Mouse (Mus musculus) CH12.LX (cell line): Measurements from ENCODE around the gene Pkp4. TPM values are rescaled to one million over a fixed set of nuclear protein-coding genes. Genes with fewer than 3 reads are reported as not detected.

Experiments used
- DNase-seq: peaks from one replicate; pipeline ENCODE4 v3.0.0-alpha.2; 2013; ENCODE audit errors: extremely low read depth
- H3K27ac ChIP-seq: 2 replicates; pipeline ENCODE4 v1.5.1; 2012; ENCODE audit warnings: low read depth, mild to moderate bottlenecking, control low read depth, moderate library complexity; ENCODE audit not compliant: insufficient read depth
- H3K27me3 ChIP-seq: replicated peaks from 2 replicates; pipeline ENCODE3; 2012; ENCODE audit warnings: inconsistent platforms
- H3K36me3 ChIP-seq, 2 experiments: replicated peaks in 1 of 2; 2 replicates each; pipeline versions ENCODE3 to v1.6.1; 2012; ENCODE audit warnings: inconsistent platforms in 1 of 2, low read length in 1 of 2, mild to moderate bottlenecking in 1 of 2, mixed read lengths in 1 of 2, moderate library complexity in 1 of 2; ENCODE audit not compliant: control insufficient read depth in 1 of 2, insufficient read depth in 1 of 2
- H3K4me1 ChIP-seq, 2 experiments: 2 replicates each; pipeline ENCODE4 v1.6.1; 2012; ENCODE audit warnings: inconsistent platforms in 1 of 2, moderate library complexity in 1 of 2; ENCODE audit not compliant: insufficient read depth in 2 of 2, control insufficient read depth in 1 of 2
- H3K4me2 ChIP-seq: 2 replicates; pipeline ENCODE4 v1.6.1; 2012; ENCODE audit warnings: low read depth, mild to moderate bottlenecking, control low read depth; ENCODE audit not compliant: poor library complexity, insufficient read depth, severe bottlenecking
- H3K4me3 ChIP-seq, 3 experiments: fragments of 150-350 bp in 1 of 3; sonication (generic) in 1 of 3; replicated peaks in 1 of 3; 2 replicates each; pipeline versions ENCODE3 to v1.5.1; 2011 to 2012; ENCODE audit warnings: low read depth in 2 of 3, low read length in 2 of 3, mild to moderate bottlenecking in 2 of 3, moderate library complexity in 2 of 3, control low read depth in 1 of 3, improper control_type of control experiment in 1 of 3, inconsistent platforms in 1 of 3, mixed read lengths in 1 of 3; ENCODE audit not compliant: poor library complexity in 1 of 3
- H3K79me2 ChIP-seq: replicated peaks from 2 replicates; pipeline ENCODE4 v1.6.1; 2012; ENCODE audit warnings: mild to moderate bottlenecking, moderate library complexity; ENCODE audit not compliant: control insufficient read depth, poor library complexity, insufficient read depth, severe bottlenecking; ENCODE audit errors: extremely low read depth
- H3K9ac ChIP-seq: 2 replicates; pipeline ENCODE4 v1.6.1; 2012; ENCODE audit warnings: low read depth, mild to moderate bottlenecking, control low read depth, moderate library complexity; ENCODE audit not compliant: insufficient read depth
- H3K9me3 ChIP-seq: replicated peaks from 2 replicates; pipeline ENCODE3; 2012; ENCODE audit warnings: low read length, inconsistent platforms, mixed read lengths
- BHLHE40 ChIP-seq: IDR thresholded peaks from 2 replicates; pipeline ENCODE4 v1.6.1; 2011; ENCODE audit warnings: mild to moderate bottlenecking, low read depth, low read length, improper control_type of control experiment
- CHD1 ChIP-seq: IDR thresholded peaks from 2 replicates; pipeline ENCODE4 v1.6.1; 2012; ENCODE audit warnings: low read depth, low read length, improper control_type of control experiment, inconsistent platforms
- CHD2 ChIP-seq: IDR thresholded peaks from 2 replicates; pipeline ENCODE4 v1.6.1; 2011; ENCODE audit warnings: low read length, improper control_type of control experiment
- E2F4 ChIP-seq: IDR thresholded peaks from 2 replicates; pipeline ENCODE4 v1.6.1; 2011; ENCODE audit warnings: low read depth, low read length, improper control_type of control experiment; ENCODE audit not compliant: insufficient replicate concordance
- ELF1 ChIP-seq: IDR thresholded peaks from 2 replicates; pipeline ENCODE4 v1.6.1; 2014; ENCODE audit warnings: low read depth, mild to moderate bottlenecking, inconsistent platforms, low read length, improper control_type of control experiment
- ETS1 ChIP-seq: conservative IDR thresholded peaks from 2 replicates; pipeline ENCODE4 v1.6.1; 2012; ENCODE audit warnings: low read depth, mild to moderate bottlenecking, inconsistent platforms, low read length, improper control_type of control experiment, moderate library complexity
- GABPA ChIP-seq: IDR thresholded peaks from 2 replicates; pipeline ENCODE4 v1.6.1; 2012; ENCODE audit warnings: low read depth, low read length, improper control_type of control experiment, inconsistent platforms; ENCODE audit not compliant: insufficient replicate concordance
- IRF4 ChIP-seq: IDR thresholded peaks from 2 replicates; pipeline ENCODE4 v1.6.1; 2014; ENCODE audit warnings: low read depth, mild to moderate bottlenecking, inconsistent platforms, low read length, improper control_type of control experiment
- MAFK ChIP-seq: IDR thresholded peaks from 2 replicates; pipeline ENCODE4 v1.6.1; 2011; ENCODE audit warnings: low read length, improper control_type of control experiment; ENCODE audit not compliant: insufficient replicate concordance
- MAX ChIP-seq: IDR thresholded peaks from 2 replicates; pipeline ENCODE4 v1.6.1; 2011; ENCODE audit warnings: low read length, improper control_type of control experiment
- MAZ ChIP-seq: IDR thresholded peaks from 2 replicates; pipeline ENCODE4 v1.6.1; 2012; ENCODE audit warnings: low read depth, mild to moderate bottlenecking, inconsistent platforms, low read length, improper control_type of control experiment, moderate library complexity
- MEF2A ChIP-seq: IDR thresholded peaks from 2 replicates; pipeline ENCODE4 v1.6.1; 2014; ENCODE audit warnings: low read depth, mild to moderate bottlenecking, inconsistent platforms, low read length, improper control_type of control experiment, borderline replicate concordance
- MYC ChIP-seq: IDR thresholded peaks from 2 replicates; pipeline ENCODE4 v1.6.1; 2011; ENCODE audit warnings: low read depth, mild to moderate bottlenecking, improper control_type of control experiment, low read length
- NRF1 ChIP-seq: IDR thresholded peaks from 2 replicates; pipeline ENCODE4 v1.6.1; 2014; ENCODE audit warnings: low read depth, mild to moderate bottlenecking, inconsistent platforms, low read length, improper control_type of control experiment, moderate library complexity
- POLR2A ChIP-seq: IDR thresholded peaks from 2 replicates; pipeline ENCODE4 v1.6.1; 2011; ENCODE audit warnings: low read depth, mild to moderate bottlenecking, improper control_type of control experiment, low read length
- RAD21 ChIP-seq: IDR thresholded peaks from 2 replicates; pipeline ENCODE4 v1.6.1; 2011; ENCODE audit warnings: low read depth, mild to moderate bottlenecking, low read length, improper control_type of control experiment, moderate library complexity
- RCOR1 ChIP-seq: conservative IDR thresholded peaks from 2 replicates; pipeline ENCODE4 v1.6.1; 2012; ENCODE audit warnings: low read depth, mild to moderate bottlenecking, inconsistent platforms, low read length, improper control_type of control experiment
- SIN3A ChIP-seq: IDR thresholded peaks from 2 replicates; pipeline ENCODE4 v1.6.1; 2012; ENCODE audit warnings: low read length, improper control_type of control experiment, inconsistent platforms
- TBP ChIP-seq: conservative IDR thresholded peaks from 2 replicates; pipeline ENCODE4 v1.6.1; 2011; ENCODE audit warnings: low read depth, low read length, improper control_type of control experiment
- TCF12 ChIP-seq: IDR thresholded peaks from 2 replicates; pipeline ENCODE4 v1.6.1; 2014; ENCODE audit warnings: low read depth, mild to moderate bottlenecking, inconsistent platforms, low read length, improper control_type of control experiment
- ZKSCAN1 ChIP-seq: IDR thresholded peaks from 2 replicates; pipeline ENCODE4 v1.6.1; 2012; ENCODE audit warnings: low read depth, inconsistent platforms, low read length, improper control_type of control experiment, borderline replicate concordance
- ZMIZ1 ChIP-seq: IDR thresholded peaks from 2 replicates; pipeline ENCODE4 v1.6.1; 2012; ENCODE audit warnings: low read depth, mild to moderate bottlenecking, inconsistent platforms, low read length, improper control_type of control experiment
- ZNF384 ChIP-seq: IDR thresholded peaks from 2 replicates; pipeline ENCODE4 v1.6.1; 2012; ENCODE audit warnings: low read depth, low read length, improper control_type of control experiment, inconsistent platforms
- dilution Hi-C: fragments of 300-500 bp; cut with MboI; formaldehyde crosslinking; loops from 2 replicates; pipeline ENCODE4 v1.14.3; 2020; ENCODE audit warnings: low sequenced_read_pairs; ENCODE audit not compliant: extremely low pct_unique_long_range_greater_than_20kb, extremely low pct_ligation_motif_present
- in situ Hi-C: fragments of 300-500 bp; cut with MboI; formaldehyde crosslinking; loops from 3 replicates; pipeline ENCODE4 v1.14.3; 2019; ENCODE audit warnings: low sequenced_read_pairs, low pct_ligation_motif_present, low pct_unique_long_range_greater_than_20kb, mixed read lengths
- polyA plus RNA-seq: library from polyadenylated mRNA; unstranded; fragments of >175 nt; gene quantifications from 2 replicates; pipeline ENCODE4 v1.2.1, GENCODE M21; 2012; ENCODE audit warnings: low read depth; ENCODE audit not compliant: insufficient read length
- total RNA-seq, 2 experiments: library from RNA; depleted of rRNA; stranded (reverse); fragments of 300-350 nt in 1 of 2; fragments of >200 nt in 1 of 2; gene quantifications; 2 replicates each; pipeline ENCODE4 v1.2.3; 2012 to 2014

The Pkp4 gene
- total and polyA plus RNA-seq, 3 experiments = not detected

GRCm38 (mm10) chr2:59169572-59170207 lies 9.0 kb downstream of the Pkp4 start:
- in situ Hi-C loops = no loop called here
- Histone ChIP-seq H3K27me3 (no peaks in the 10 kb centered on the region), H3K9ac (no peak overlapping the region), H3K4me1 (no peaks in the 10 kb centered on the region), H3K79me2 (no peaks in the 10 kb centered on the region), H3K4me2 (no peak overlapping the region), H3K9me3 (peaks cover 58% of the 10 kb centered on the region), H3K36me3 (no peaks in the 10 kb centered on the region), H3K27ac (no peak overlapping the region), H3K4me3 (no peak overlapping the region)
- DNase-seq = no peak
- no peak for TF ChIP-seq MAFK
- no peak for TF ChIP-seq GABPA
- TF ChIP-seq ZKSCAN1 = no peak
- dilution Hi-C loops = no loop called here

DNA sequence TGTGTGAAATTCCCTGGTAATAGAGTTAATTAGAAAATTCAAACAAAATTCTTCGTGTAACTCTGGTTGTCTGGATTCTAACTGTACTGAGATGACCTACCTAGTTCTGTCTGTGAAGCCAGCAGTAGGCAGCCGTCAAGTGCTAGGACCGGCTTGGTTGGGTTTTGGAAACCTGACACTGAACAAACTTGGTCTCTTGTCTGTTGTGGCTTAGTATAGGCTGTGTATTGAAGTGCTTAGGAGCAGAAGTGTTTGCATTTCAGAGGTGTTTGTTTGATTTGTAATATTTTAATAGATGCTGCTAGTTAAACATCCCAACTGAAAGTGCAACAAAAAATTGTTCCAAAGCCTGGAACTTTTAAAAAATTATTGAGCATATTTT lies 9.5 kb downstream of the Pkp4 start:
- no peaks in the 10 kb centered on the region for H3K4me1 ChIP-seq
- H3K27me3 ChIP-seq = no peaks in the 10 kb centered on the region
- no peak overlapping the region for H3K27ac ChIP-seq
- no peak overlapping the region for H3K9ac ChIP-seq
- no peak for TF ChIP-seq BHLHE40
- TF ChIP-seq ELF1 = no peak
- TF ChIP-seq POLR2A = no peak
- TF ChIP-seq RAD21 = no peak
- TF ChIP-seq MAZ = no peak
- TF ChIP-seq MEF2A = no peak
- H3K9me3 ChIP-seq = peaks cover 57% of the 10 kb centered on the region
- dilution Hi-C loops (no loop called here), in situ Hi-C loops (no loop called here)
- no peak overlapping the region for H3K4me2 ChIP-seq
- DNase-seq = no peak
- H3K79me2 ChIP-seq = no peaks in the 10 kb centered on the region
- H3K4me3 ChIP-seq = no peak overlapping the region
- no peaks in the 10 kb centered on the region for H3K36me3 ChIP-seq

DNA sequence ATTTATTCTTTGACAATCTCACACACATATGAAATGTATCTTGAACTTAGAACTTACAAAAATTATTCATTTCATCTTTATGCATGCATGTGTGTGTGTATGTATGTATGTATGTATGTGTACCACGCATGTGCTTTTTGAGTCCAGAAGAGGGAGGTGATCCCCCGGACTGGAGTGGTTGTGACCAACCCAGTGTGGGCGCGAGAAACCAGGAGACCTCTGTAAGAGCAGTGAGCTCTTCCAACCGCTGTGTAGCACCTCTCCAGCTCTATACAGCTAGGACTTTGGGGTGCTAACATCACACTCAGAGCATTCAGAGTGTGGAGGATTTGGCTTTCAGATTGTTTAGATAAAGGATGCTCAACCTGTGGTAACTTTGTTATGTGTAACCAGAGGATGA lies 9.9 kb downstream of the Pkp4 start:
- DNase-seq = no peak
- Histone ChIP-seq H3K9ac (no peak overlapping the region), H3K4me2 (no peak overlapping the region), H3K27ac (no peak overlapping the region), H3K4me1 (no peaks in the 10 kb centered on the region), H3K27me3 (no peaks in the 10 kb centered on the region), H3K4me3 (no peak overlapping the region), H3K36me3 (no peaks in the 10 kb centered on the region), H3K9me3 (peaks cover 55% of the 10 kb centered on the region), H3K79me2 (no peaks in the 10 kb centered on the region)
- in situ Hi-C loops = no loop called here
- dilution Hi-C loops = no loop called here
- TF ChIP-seq MYC (no peak), BHLHE40 (no peak), NRF1 (no peak), MAX (no peak), ZNF384 (no peak), CHD1 (no peak), POLR2A (no peak), RCOR1 (no peak), SIN3A (no peak), CHD2 (no peak), ETS1 (no peak), TBP (no peak), IRF4 (no peak), MEF2A (no peak), TCF12 (no peak), E2F4 (no peak), ZKSCAN1 (no peak), ZMIZ1 (no peak)
